Mouse (Mus musculus) MEL (cell line): ENCODE results near the gene Gm21663. TPM values are rescaled to one million over a fixed set of nuclear protein-coding genes. Genes with fewer than 3 reads are reported as not detected.

Source experiments
- DNase-seq: peaks from one replicate; pipeline ENCODE4 v3.0.0; 2011; ENCODE audit warnings: low read depth, low spot score
- H3K27ac ChIP-seq: 2 replicates; pipeline ENCODE4 v1.5.1; 2012; ENCODE audit warnings: low read depth, mild to moderate bottlenecking, control low read depth, low read length, moderate library complexity; ENCODE audit not compliant: control insufficient read depth
- H3K27me3 ChIP-seq, 2 experiments: fragments of 150-350 bp in 1 of 2; sonication (generic) in 1 of 2; 2 replicates each; pipeline ENCODE4 v1.6.1; 2012; ENCODE audit warnings: low read length in 2 of 2, mild to moderate bottlenecking in 2 of 2, improper control_type of control experiment in 1 of 2, moderate library complexity in 1 of 2; ENCODE audit not compliant: insufficient read depth in 2 of 2, control insufficient read depth in 1 of 2
- H3K36me3 ChIP-seq, 2 experiments: 2 replicates each; pipeline ENCODE4 v1.6.1; 2012 to 2014; ENCODE audit warnings: low read length in 2 of 2, improper control_type of control experiment in 1 of 2, inconsistent platforms in 1 of 2, mild to moderate bottlenecking in 1 of 2; ENCODE audit not compliant: insufficient read depth in 2 of 2, control insufficient read depth in 1 of 2
- H3K4me1 ChIP-seq, 2 experiments: fragments of 150-350 bp in 1 of 2; sonication (generic) in 1 of 2; 2 replicates each; pipeline ENCODE4 v1.6.1; 2012; ENCODE audit warnings: low read length in 2 of 2, improper control_type of control experiment in 1 of 2, mild to moderate bottlenecking in 1 of 2; ENCODE audit not compliant: insufficient read depth in 2 of 2, control insufficient read depth in 1 of 2
- H3K4me3 ChIP-seq, 2 experiments: fragments of 150-350 bp in 1 of 2; sonication (generic) in 1 of 2; 2 replicates each; pipeline ENCODE4 v1.5.1; 2012; ENCODE audit warnings: low read depth in 2 of 2, low read length in 2 of 2, mild to moderate bottlenecking in 2 of 2, moderate library complexity in 2 of 2, control low read depth in 1 of 2, improper control_type of control experiment in 1 of 2; ENCODE audit not compliant: control insufficient read depth in 1 of 2, insufficient read depth in 1 of 2
- H3K79me2 ChIP-seq: 2 replicates; pipeline ENCODE4 v1.6.1; 2012; ENCODE audit warnings: mild to moderate bottlenecking, low read length, moderate library complexity; ENCODE audit not compliant: control insufficient read depth, poor library complexity, insufficient read depth
- H3K9ac ChIP-seq: 2 replicates; pipeline ENCODE4 v1.6.1; 2012; ENCODE audit warnings: low read depth, mild to moderate bottlenecking, control low read depth, low read length, moderate library complexity; ENCODE audit not compliant: control insufficient read depth, poor library complexity, severe bottlenecking
- H3K9me3 ChIP-seq: fragments of 150-350 bp; sonication (generic); replicated peaks from 2 replicates; pipeline ENCODE4 v1.6.1; 2012; ENCODE audit warnings: mild to moderate bottlenecking, low read length, improper control_type of control experiment, moderate library complexity; ENCODE audit not compliant: insufficient read depth
- BHLHE40 ChIP-seq: IDR thresholded peaks from 2 replicates; pipeline ENCODE4 v1.6.1; 2012; ENCODE audit warnings: low read depth, mild to moderate bottlenecking, inconsistent platforms, low read length, improper control_type of control experiment, borderline replicate concordance
- CHD1 ChIP-seq: IDR thresholded peaks from 2 replicates; pipeline ENCODE4 v1.6.1; 2012; ENCODE audit warnings: low read depth, mild to moderate bottlenecking, inconsistent platforms, low read length, improper control_type of control experiment
- CHD2 ChIP-seq: IDR thresholded peaks from 2 replicates; pipeline ENCODE4 v1.6.1; 2011; ENCODE audit warnings: low read length, improper control_type of control experiment
- E2F4 ChIP-seq: IDR thresholded peaks from 2 replicates; pipeline ENCODE4 v1.6.1; 2011; ENCODE audit warnings: low read depth, low read length, improper control_type of control experiment, borderline replicate concordance
- EP300 ChIP-seq, 2 experiments: IDR thresholded peaks; 2 replicates each; pipeline ENCODE4 v1.6.1; 2011; ENCODE audit warnings: improper control_type of control experiment in 2 of 2, low read length in 2 of 2, low read depth in 1 of 2, mild to moderate bottlenecking in 1 of 2
- HCFC1 ChIP-seq: IDR thresholded peaks from 2 replicates; pipeline ENCODE4 v1.6.1; 2012; ENCODE audit warnings: low read depth, mild to moderate bottlenecking, inconsistent platforms, low read length, improper control_type of control experiment, moderate library complexity
- MAZ ChIP-seq: IDR thresholded peaks from 2 replicates; pipeline ENCODE4 v1.6.1; 2012; ENCODE audit warnings: low read depth, mild to moderate bottlenecking, inconsistent platforms, low read length, improper control_type of control experiment
- MEF2A ChIP-seq: IDR thresholded peaks from 2 replicates; pipeline ENCODE4 v1.6.1; 2014; ENCODE audit warnings: low read depth, mild to moderate bottlenecking, inconsistent platforms, low read length, improper control_type of control experiment; ENCODE audit not compliant: poor library complexity, insufficient replicate concordance, severe bottlenecking; ENCODE audit errors: extremely low read depth
- MYB ChIP-seq: IDR thresholded peaks from 2 replicates; pipeline ENCODE4 v1.6.1; 2011; ENCODE audit warnings: mild to moderate bottlenecking, low read depth, low read length, improper control_type of control experiment
- MYC ChIP-seq: IDR thresholded peaks from 2 replicates; pipeline ENCODE4 v1.6.1; 2011; ENCODE audit warnings: low read depth, mild to moderate bottlenecking, low read length, improper control_type of control experiment, moderate library complexity
- POLR2AphosphoS2 ChIP-seq: IDR thresholded peaks from 2 replicates; pipeline ENCODE4 v1.6.1; 2011; ENCODE audit warnings: low read length, improper control_type of control experiment
- POLR2AphosphoS5 ChIP-seq: IDR thresholded peaks from 2 replicates; pipeline ENCODE4 v1.6.1; 2012; ENCODE audit warnings: low read depth, borderline replicate concordance, mild to moderate bottlenecking, inconsistent platforms, low read length, moderate library complexity, mixed read lengths
- RAD21 ChIP-seq: IDR thresholded peaks from 2 replicates; pipeline ENCODE4 v1.6.1; 2011; ENCODE audit warnings: mild to moderate bottlenecking, low read depth, low read length, improper control_type of control experiment
- RCOR1 ChIP-seq: IDR thresholded peaks from 2 replicates; pipeline ENCODE4 v1.6.1; 2012; ENCODE audit warnings: low read depth, mild to moderate bottlenecking, inconsistent platforms, low read length, improper control_type of control experiment
- SIN3A ChIP-seq: IDR thresholded peaks from 2 replicates; pipeline ENCODE4 v1.6.1; 2012; ENCODE audit warnings: low read length, improper control_type of control experiment, inconsistent platforms
- SMC3 ChIP-seq: IDR thresholded peaks from 2 replicates; pipeline ENCODE4 v1.6.1; 2011; ENCODE audit warnings: low read depth, low read length, improper control_type of control experiment
- USF2 ChIP-seq, 2 experiments: IDR thresholded peaks; 2 replicates each; pipeline ENCODE4 v1.6.1; 2011 to 2012; ENCODE audit warnings: improper control_type of control experiment in 2 of 2, low read length in 2 of 2, borderline replicate concordance in 1 of 2, inconsistent platforms in 1 of 2, low read depth in 1 of 2, mild to moderate bottlenecking in 1 of 2; ENCODE audit not compliant: insufficient read depth in 1 of 2
- ZC3H11A ChIP-seq: IDR thresholded peaks from 2 replicates; pipeline ENCODE4 v1.6.1; 2012; ENCODE audit warnings: low read depth, mild to moderate bottlenecking, inconsistent platforms, low read length, improper control_type of control experiment
- ZNF384 ChIP-seq: IDR thresholded peaks from 2 replicates; pipeline ENCODE4 v1.6.1; 2012; ENCODE audit warnings: low read depth, mild to moderate bottlenecking, inconsistent platforms, low read length, improper control_type of control experiment
- polyA plus RNA-seq, 2 experiments: library from polyadenylated mRNA; stranded (reverse) in 1 of 2; unstranded in 1 of 2; fragments of >175 nt in 1 of 2; fragments of >200 nt in 1 of 2; gene quantifications; 2 replicates each; pipeline versions ENCODE4 v1.2.1 to v1.2.4; 2012; ENCODE audit warnings: low replicate concordance in 2 of 2, low read depth in 1 of 2; ENCODE audit not compliant: insufficient read length in 2 of 2, insufficient read depth in 1 of 2, missing spikeins in 1 of 2
- total RNA-seq: library from RNA; depleted of rRNA; stranded (reverse); fragments of 300-350 nt; gene quantifications from 2 replicates; pipeline ENCODE4 v1.2.3, GENCODE M21; 2012

The Gm21663 gene
- total and polyA plus RNA-seq, 3 experiments, result not detected

- H3K79me2 ChIP-seq, result no peaks in the 10 kb centered on the region
- no peak overlapping the region for H3K27ac ChIP-seq
- no peaks in the 10 kb centered on the region for H3K4me1 ChIP-seq
- no peak for DNase-seq
- no peaks in the 10 kb centered on the region for H3K27me3 ChIP-seq
- no peaks in the 10 kb centered on the region for H3K36me3 ChIP-seq
- TF ChIP-seq CHD2 (no peak), SIN3A (no peak)
- no peak overlapping the region for H3K9ac ChIP-seq
- H3K9me3 ChIP-seq, result no peaks in the 10 kb centered on the region
- no peak overlapping the region for H3K4me3 ChIP-seq
Observed at GRCm38 (mm10) chr5:25891321-25891720, 50.9 kb downstream of the Gm21663 start.

- TF ChIP-seq MEF2A (no peak), ZC3H11A (no peak), EP300 (IDR thresholded peaks at IDR 0.05; ENCODE audit: low read depth in 1 of 2, low read length in 2 of 2) (no peak), MYB (no peak), USF2 (IDR thresholded peaks at IDR 0.05; ENCODE audit: borderline replicate concordance in 1 of 2, insufficient read depth in 1 of 2, low read depth in 1 of 2, low read length in 2 of 2) (no peak), E2F4 (no peak), ZNF384 (no peak), RCOR1 (no peak), SMC3 (no peak), HCFC1 (no peak), RAD21 (no peak), CHD1 (no peak), POLR2AphosphoS2 (no peak), MAZ (no peak), POLR2AphosphoS5 (no peak), BHLHE40 (no peak), CHD2 (no peak), MYC (no peak)
- no peaks in the 10 kb centered on the region for H3K79me2 ChIP-seq
- no peaks in the 10 kb centered on the region for H3K9me3 ChIP-seq
- DNase-seq, result no peak
- H3K27ac ChIP-seq, result no peak overlapping the region
- H3K4me3 ChIP-seq, result no peak overlapping the region
- no peaks in the 10 kb centered on the region for H3K4me1 ChIP-seq
- H3K27me3 ChIP-seq, result no peaks in the 10 kb centered on the region
- no peak overlapping the region for H3K9ac ChIP-seq
- H3K36me3 ChIP-seq, result no peaks in the 10 kb centered on the region
Observed at GRCm38 (mm10) chr5:25889746-25890382, 52.3 kb downstream of the Gm21663 start.
